Mouse (Mus musculus) layer of hippocampus, adult 2 months (tissue): ENCODE measurements around the gene Jak2. TPM values are rescaled to one million over a fixed set of nuclear protein-coding genes. Genes with fewer than 3 reads are reported as not detected.

Experiments
- DNase-seq, 2 experiments: peaks; one replicate each; pipeline ENCODE4 v3.0.0; 2022; ENCODE audit warnings: low spot score in 2 of 2
- H3K27ac ChIP-seq: fragments of 200-600 bp; 2 replicates; pipeline ENCODE4 v1.8.1; 2022
- H3K4me3 ChIP-seq: fragments of 200-600 bp; 2 replicates; pipeline ENCODE4 v1.8.1; 2022; ENCODE audit warnings: mild to moderate bottlenecking
- CTCF ChIP-seq: fragments of 200-600 bp; conservative IDR thresholded peaks from 2 replicates; pipeline ENCODE4 v1.8.1; 2022; ENCODE audit warnings: antibody characterized with exemption, mild to moderate bottlenecking, moderate library complexity
- total RNA-seq, 2 experiments: library from RNA; stranded (reverse); gene quantifications; 2 replicates each; pipeline ENCODE4 v1.2.3; 2021

The Jak2 gene
- total RNA-seq, 2 experiments from 2014 or later, result 27.1 to 28.1 TPM

GRCm38 (mm10) chr19:29236658-29237385 is 14.8 kb upstream of the Jak2 start:
- Histone ChIP-seq H3K4me3 (no peak overlapping the region; the same call in 1 of the 2 replicates), H3K27ac (no peak overlapping the region)
- no peak for DNase-seq
- no peak for TF ChIP-seq CTCF

GRCm38 (mm10) chr19:29238171-29238570 is 13.5 kb upstream of the Jak2 start:
- no peak for TF ChIP-seq CTCF
- no peak for DNase-seq
- H3K27ac ChIP-seq, result no peak overlapping the region
- no peak overlapping the region for H3K4me3 ChIP-seq

GRCm38 (mm10) chr19:29239513-29240235 is 12.0 kb upstream of the Jak2 start:
- Histone ChIP-seq H3K4me3 (no peak overlapping the region), H3K27ac (no peak overlapping the region)
- DNase-seq, result no peak
- TF ChIP-seq CTCF, result no peak

DNA sequence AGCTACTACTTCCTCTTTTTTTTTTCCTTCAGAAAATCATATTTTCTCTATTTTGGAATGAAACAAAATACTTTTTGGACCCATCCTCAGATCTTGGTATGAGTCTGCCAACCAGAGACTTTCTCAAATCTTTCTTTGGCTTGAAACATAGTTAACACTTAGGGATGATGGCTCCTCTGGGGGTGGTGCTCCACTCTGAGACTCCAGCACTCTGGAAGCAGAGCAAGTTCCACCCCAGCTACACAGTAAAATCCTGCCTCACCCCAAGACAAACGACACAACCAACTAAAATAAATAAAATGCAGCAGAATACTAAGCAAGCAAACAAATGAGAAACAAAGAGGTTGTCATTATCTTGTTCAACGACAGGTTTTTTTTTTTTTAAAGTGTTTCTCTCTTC is 11.0 kb upstream of the Jak2 start:
- no peak for TF ChIP-seq CTCF

DNA sequence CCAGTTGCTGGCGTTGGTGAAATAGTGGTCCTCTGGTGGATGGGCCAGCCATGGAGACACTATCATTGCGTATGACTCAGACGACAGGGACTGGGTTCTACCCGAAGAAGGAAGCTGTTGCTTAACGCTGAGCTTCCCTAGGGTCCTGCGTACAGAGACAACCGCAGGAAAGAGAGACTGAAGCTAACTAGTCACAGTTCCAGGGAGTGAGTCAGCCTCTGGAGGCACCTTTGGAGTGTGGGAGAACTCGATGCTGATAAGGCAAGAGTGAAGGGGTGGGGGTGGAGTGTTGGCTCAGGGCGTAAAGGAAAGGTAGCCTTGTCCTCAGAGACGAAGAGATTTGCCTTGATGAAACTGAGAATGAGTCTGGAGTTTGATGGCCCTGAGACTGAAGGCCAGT is 10.0 kb upstream of the Jak2 start:
- Histone ChIP-seq H3K4me3 (no peak overlapping the region), H3K27ac (no peak overlapping the region)
- TF ChIP-seq CTCF, result no peak
- no peak for DNase-seq

More for the DNA sequence above, 11.0 kb upstream of the Jak2 start:
- Histone ChIP-seq H3K27ac (no peak overlapping the region), H3K4me3 (no peak overlapping the region)
- DNase-seq, result no peak

DNA sequence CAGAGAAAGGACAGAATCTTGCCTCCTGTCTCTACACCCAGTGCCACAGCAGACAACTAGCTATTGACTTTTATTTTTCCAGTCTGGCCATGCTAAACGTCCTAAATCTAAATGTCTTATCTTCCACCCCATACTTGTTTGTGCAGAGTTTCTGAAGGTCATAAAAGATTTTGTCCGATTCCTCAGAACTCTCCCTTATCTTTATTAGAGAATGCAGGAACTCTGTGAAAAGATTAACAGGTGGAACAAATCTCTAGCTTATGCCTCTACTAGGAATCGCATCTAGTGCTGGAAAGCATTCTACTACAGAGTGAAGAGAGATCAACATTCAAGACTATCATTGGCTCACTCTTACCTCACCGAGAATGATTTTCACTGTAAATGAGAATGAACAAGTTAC is 1.7 kb upstream of the Jak2 start:
- H3K27ac ChIP-seq, result 0 out of 2 replicates have a peak overlapping the region, but pooled peaks have one; percentile 99
- TF ChIP-seq CTCF, result no peak
- DNase-seq, result no peak
- no peak overlapping the region; the same call in 1 of the 2 replicates for H3K4me3 ChIP-seq

- peak in 1 of 2 experiments; percentile 19 for DNase-seq
- TF ChIP-seq CTCF, result no peak
- H3K4me3 ChIP-seq, result peak overlapping the region; percentile 85
- peak overlapping the region; percentile 99 for H3K27ac ChIP-seq
Measured at GRCm38 (mm10) chr19:29251958-29252801, 552 bp downstream of the Jak2 start.

DNA sequence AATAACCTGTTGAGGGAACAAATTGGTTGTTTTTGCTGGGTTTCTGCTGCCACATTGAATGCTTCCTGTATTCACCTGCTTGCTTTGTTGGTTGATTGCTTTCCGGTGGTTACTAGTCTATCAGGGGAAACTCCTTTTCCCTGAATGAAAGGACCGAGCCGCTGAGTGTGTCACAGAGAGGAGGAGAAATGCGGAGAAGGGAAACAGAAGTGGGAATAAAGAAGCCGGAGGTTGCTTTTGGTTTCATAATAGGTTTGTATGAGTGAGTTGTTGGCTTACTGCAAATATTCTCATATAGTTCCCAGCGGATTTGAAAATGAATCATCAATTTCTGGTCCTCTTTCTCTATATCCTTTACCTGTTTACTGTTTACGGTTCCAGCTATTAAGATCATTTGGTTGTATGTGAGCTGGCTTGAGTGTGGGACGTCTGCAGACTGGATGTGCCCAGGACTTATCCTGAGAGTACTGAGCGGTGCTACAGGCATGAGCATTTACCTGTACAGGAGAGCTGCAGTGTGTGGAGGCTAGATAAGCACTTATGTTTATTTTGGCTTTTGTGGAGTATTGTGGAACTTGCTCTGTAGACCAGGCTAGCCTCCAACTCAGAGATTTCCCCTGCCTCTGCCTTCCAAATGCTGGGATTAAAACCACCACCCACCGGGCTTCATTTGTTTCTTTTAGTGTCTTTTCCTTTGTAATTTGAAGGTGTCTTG is 1.4 kb downstream of the Jak2 start:
- no peak for TF ChIP-seq CTCF
- no peak for DNase-seq

DNA sequence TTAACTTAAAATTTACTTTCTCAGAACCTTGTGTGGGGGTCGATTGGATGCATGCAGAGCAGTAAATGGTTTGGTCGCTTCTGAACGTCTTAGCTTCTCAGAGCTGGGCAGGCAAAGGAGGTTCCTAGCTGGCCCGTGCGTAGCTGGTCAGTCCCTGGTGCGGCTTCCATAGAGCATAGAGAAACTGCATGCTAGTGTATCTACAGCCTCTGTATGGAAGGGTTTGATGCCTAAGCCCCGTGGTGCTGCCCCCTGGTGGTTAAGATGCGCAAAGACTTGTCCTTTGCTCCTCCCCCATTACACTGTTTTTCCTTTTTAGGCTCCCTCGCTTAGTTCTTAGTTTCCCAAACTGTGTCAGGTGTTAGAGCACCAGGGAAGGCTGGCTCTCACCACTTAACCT is 2.1 kb downstream of the Jak2 start:
- Histone ChIP-seq H3K27ac (peak overlapping the region; percentile 99), H3K4me3 (peak overlapping the region; percentile 85)
- peak; percentile 99 for TF ChIP-seq CTCF
- peak; percentile 76 to 85 for DNase-seq

More for the DNA sequence above, 1.4 kb downstream of the Jak2 start:
- Histone ChIP-seq H3K27ac (peak overlapping the region; percentile 99), H3K4me3 (peak overlapping the region; percentile 85)

- DNase-seq, result no peak
- Histone ChIP-seq H3K4me3 (peak overlapping the region; percentile 39), H3K27ac (peak overlapping the region; percentile 99)
- no peak for TF ChIP-seq CTCF
Measured at GRCm38 (mm10) chr19:29254671-29255070, 3.0 kb downstream of the Jak2 start.

- Histone ChIP-seq H3K27ac (peak overlapping the region; percentile 99), H3K4me3 (peak overlapping the region; percentile 39)
- TF ChIP-seq CTCF, result no peak
- DNase-seq, result peak in 1 of 2 experiments; percentile 25
Measured at GRCm38 (mm10) chr19:29255327-29256027, 3.8 kb downstream of the Jak2 start.

- Histone ChIP-seq H3K27ac (no peak overlapping the region), H3K4me3 (no peak overlapping the region)
- no peak for TF ChIP-seq CTCF
- no peak for DNase-seq
Measured at GRCm38 (mm10) chr19:29261638-29262037, 10.0 kb downstream of the Jak2 start.
